Mouse (Mus musculus): ENCODE measurements around the gene Mnt.

The Mnt gene

DNA sequence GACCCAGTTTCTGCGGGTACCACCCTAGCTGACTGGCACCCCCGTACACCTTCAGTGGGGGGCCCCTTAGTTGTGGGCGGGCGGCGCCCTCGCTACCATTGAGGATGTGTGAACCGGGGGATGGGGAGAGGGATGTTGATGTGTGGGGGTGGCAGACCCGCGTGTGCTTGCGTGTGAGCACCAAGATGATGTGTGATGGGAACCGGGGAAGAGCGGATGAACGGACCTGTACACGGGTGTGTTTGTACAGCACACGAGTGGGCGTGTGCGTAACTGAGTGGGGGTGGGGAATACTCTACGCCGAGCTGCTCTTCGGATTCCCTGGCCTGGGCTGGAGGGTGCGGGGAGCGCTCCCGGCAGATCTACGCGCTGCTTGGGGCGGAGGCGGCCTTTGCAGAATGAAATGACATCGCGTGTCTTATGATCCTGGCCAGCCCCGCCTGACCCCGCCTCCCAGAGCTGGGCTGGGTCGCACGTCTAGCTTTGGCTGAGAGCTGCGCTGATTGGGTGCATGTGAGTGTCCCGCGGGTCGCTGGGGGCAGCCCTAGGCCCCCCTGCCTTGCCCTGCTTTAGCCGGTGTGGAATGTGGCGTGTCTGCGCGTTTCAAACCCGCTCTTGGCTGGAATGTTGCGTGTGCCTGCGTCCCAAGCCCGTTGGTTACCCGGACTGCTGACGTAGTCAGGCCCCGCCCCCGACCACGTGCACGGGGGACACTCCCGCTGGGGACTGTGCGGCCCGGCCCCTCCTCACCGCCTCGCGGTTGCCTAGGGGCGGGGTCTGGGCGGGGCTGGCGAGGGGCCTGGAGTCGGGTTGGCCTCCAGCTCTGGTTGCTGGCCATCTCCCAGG is 1.1 kb downstream of the Mnt start:
- DNase-seq (ENCODE audit: low spot score): peak; percentile 96

DNA sequence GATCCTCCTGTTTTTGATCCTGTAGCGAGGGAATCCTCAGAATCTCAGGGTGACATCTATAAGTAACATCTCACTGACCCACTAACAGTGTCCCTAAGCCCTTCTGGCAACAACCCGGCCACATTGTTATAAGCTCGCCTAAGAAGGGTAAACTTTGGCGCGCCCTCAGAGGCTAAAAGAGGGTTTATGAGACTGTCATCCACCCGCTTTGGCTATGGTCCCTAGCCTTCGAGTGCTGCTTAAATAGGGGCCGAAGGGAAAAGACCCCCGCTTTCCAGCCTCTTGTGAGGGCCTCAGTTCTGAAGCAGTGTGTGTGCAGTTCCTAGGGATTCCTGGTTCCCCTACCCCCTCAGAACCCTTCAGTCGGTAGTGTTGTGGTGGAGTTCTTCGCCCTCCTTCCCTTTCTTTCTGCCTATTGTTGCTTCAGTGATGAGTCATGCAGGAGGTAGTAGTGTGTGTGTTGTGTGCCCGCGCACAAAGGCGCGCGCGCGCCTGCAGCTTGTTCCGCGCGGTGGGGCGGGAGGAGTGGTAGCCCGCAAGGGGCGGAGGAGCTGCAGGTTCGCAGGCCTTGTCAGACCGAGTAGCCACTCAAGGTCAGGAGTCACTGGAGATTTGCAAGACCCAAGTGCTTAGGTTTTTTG is 1.9 kb downstream of the Mnt start:
- no peak for DNase-seq (ENCODE audit: low spot score)

DNA sequence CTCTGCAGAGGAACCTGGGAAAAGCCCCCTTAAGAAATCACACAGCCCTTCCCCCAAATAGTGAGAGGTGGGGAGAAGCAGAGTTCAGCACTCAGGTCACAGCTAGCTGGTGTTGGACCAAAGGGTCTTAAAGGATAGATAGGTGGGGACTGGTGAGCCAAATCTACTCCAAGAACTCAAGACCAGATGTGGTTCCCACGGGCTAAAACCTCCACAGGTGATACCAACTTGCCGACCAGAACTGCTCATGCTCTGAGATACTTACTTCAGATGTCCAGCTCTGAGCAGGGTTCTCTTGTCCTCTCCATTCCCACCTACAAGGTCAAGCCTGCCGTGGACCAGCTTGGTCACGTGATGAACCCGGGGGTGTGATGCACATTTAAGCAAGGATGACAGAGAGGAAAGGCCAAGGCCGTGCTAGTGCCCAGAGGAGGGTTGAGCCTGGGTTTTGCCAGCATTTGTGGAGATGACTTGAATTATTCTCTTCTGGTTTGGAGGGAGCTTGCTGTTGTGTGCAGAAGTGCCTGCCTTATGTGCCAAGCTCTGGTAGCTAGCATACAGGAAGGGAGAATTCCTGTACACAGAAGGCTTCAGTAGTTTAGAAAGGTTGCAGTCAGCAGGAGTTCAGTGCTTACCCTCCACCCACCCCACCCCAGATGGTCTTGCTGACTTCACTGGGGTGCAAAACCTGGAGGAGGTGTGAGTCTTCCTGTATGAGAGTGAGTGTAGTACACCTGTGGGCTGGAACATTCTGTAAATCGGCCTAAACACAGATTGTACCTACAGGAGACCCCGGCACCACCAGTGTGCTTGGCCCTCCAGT is 3.0 kb downstream of the Mnt start:
- DNase-seq (ENCODE audit: low spot score): no peak

- DNase-seq (ENCODE audit: low spot score): no peak
Measured at GRCm38 (mm10) chr11:74834359-74834638, 3.6 kb downstream of the Mnt start.

GRCm38 (mm10) chr11:74834650-74835277 is 4.0 kb downstream of the Mnt start:
- no peak for DNase-seq (ENCODE audit: low spot score)

DNA sequence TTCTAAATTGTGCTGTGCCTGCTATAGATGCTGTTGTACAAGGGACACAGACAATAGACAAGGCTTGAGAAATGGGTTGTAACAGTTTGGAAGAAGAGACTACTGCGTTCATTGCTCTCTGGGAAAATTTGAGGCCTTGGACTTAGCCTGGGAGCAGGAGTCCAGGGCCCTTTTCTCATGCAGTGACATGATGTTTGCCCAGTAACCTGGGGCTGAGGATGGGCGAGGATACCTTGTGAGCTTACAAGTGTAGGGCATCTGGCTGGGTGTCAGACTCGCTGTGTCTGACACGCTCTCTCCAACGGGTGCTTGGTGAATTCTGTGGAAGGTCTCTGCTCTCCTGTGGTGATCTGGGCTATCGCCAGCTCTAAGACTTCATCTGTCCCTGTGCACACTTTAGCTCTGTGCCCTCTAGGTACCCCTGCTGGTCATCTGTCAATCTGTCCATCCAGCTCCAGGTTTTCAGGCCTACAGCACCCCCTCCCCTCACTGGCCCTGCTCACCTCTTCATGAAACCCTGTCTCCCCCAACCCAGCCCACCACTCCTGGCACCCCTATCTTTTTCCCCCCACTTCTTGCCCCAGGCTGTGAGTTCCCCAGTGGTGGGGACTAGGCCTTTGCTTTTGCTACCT is 5.0 kb downstream of the Mnt start:
- no peak for DNase-seq (ENCODE audit: low spot score)

- no peak for DNase-seq (ENCODE audit: low spot score)
Measured at GRCm38 (mm10) chr11:74836225-74837055, 5.7 kb downstream of the Mnt start.

DNA sequence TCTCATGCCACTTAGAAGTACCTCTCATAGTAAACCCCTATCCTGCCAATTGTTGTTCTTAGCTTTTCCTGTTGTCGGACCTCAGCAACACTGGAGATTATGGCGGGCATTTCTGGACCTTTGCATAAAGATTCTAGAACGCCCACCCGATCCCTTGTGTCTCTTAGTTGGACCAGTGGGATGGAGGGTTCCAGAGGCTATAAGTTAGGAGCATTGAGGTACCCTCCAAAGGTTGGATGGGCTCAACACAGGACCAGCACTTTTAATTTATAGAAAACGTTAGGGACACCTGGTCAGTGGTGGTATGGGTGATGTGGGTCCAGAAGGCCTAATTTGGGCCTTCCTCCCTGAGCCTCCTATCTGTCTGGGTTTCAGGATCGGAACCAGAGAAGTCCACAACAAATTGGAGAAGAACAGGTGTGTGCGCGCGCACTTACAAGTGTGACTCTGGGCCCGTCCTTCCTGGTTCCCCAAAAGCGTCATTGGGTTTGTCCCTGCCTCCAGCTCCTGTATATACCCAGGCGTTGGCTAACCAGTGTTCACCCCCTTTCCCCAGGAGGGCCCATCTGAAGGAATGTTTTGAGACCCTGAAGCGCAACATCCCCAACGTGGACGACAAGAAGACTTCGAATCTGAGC is 6.5 kb downstream of the Mnt start:
- DNase-seq (ENCODE audit: low spot score): no peak

DNA sequence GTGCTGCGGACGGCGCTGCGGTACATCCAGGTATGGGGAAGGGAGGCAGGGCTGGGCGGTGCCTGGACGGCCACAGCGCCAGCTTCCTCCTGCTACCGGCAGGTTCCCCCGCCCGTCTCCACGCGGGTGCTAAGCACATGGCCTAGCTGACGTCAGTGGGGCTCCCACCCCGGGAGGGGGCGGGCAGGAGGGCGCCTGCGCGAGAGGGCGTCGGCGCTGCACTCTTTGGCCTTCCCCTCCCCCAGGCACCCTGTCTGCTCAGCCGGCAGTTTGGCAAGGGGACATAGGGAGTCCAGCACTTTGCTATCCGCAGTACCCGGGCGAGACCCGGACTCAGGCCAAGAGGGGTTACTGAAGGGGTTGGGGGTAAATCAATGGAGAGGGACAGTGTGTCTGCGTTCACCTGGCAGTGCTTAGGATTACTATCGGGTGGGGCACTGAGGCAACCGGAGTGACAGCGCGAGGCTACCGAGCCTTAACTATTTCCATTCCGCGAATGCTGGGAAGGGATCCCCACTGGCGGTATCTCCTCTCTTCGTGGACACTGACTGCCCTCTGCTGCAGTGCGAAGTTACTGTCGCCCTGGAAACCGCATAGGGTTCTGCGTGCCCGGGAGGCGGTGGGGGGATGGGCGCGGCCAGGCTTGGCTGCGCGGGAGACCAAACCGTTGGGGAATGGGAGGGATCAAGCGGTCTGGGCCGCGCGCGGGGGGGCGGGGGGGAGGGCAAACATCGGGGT is 7.1 kb downstream of the Mnt start:
- peak; percentile 75 for DNase-seq (ENCODE audit: low spot score)

GRCm38 (mm10) chr11:74838441-74838840 is 7.7 kb downstream of the Mnt start:
- peak; percentile 71 for DNase-seq (ENCODE audit: low spot score)

GRCm38 (mm10) chr11:74838971-74839370 is 8.3 kb downstream of the Mnt start:
- DNase-seq (ENCODE audit: low spot score): no peak

GRCm38 (mm10) chr11:74839860-74840715 is 9.4 kb downstream of the Mnt start:
- no peak for DNase-seq (ENCODE audit: low spot score)

- no peak for DNase-seq (ENCODE audit: low spot score)
Measured at GRCm38 (mm10) chr11:74840739-74841138, 10.0 kb downstream of the Mnt start.

DNA sequence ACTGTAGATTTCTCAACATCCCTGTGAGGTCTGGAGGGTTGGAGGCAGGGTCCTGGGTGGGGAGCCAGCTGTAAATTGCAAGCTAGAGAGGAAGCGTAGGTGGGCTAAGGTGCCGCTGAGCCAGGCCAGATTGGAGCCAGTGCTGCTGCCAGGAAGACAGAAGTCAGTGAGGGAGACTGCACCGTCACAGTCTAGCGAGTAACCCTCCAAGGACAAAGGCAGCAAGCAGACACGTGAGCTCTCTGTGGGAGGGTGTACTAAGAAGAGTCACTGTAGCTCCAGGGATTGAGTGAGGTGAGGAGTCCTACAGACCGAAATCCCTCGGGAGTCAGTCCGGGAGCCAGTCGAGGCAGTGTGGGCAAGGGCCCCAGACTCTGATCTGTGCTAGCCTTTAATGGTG is 10.6 kb downstream of the Mnt start:
- DNase-seq (ENCODE audit: low spot score): no peak

DNA sequence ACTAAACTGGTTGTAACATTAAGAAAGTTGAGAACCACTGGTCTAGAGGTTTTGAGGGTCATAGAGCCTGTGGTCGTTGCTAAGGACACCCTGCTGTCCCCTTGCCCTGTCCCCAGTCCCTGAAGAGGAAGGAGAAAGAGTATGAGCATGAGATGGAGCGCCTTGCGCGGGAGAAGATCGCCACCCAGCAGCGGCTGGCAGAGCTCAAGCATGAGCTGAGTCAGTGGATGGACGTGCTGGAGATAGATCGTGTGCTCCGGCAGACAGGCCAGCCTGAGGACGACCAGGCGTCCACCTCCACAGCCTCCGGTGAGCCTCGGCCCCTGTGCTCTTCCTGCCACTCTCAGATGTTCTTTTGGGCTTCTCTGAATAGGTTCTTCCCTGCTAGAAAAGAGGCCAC is 11.3 kb downstream of the Mnt start:
- DNase-seq (ENCODE audit: low spot score): no peak

DNA sequence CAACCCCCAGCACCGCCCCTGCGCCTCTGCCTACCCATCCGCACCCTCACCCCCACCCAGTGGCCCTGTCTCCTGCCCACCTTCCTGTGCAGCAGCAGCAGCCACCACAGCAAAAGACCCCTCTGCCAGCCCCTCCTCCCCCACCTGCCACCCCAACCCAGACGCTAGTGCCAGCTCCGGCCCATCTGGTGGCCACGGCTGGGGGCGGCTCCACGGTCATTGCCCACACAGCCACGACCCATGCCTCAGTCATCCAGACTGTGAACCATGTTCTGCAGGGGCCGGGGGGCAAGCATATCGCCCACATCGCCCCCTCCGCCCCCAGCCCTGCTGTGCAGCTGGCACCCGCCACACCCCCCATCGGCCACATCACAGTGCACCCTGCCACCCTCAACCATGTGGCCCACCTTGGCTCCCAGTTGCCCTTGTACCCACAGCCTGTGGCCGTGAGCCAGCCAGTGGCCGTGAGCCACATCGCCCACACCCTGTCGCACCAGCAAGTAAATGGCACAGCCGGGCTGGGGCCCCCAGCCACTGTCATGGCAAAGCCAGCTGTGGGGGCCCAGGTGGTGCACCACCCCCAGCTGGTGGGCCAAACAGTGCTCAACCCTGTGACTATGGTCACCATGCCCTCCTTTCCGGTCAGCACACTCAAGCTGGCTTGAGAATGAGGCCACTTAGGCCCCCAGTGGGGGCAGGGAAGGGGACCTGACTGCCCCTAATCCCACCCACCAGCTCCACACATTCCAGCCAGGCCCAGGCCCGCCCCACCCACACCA is 12.1 kb downstream of the Mnt start:
- no peak for DNase-seq (ENCODE audit: low spot score)

DNA sequence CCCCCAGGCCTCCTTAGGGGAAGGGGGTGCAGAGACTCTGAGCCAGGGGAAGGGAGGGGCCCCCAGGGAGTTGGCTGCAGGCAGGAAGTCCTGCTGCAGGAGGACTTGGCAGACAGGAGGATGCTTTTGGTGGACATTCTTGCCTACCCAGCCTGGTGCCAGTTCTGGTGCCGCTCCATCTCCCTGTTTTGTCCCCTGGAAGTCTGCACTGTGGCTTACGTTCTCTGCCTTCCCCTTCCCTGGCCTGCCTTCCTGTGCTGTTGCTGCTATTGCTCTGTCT is 12.7 kb downstream of the Mnt start:
- no peak for DNase-seq (ENCODE audit: low spot score)

GRCm38 (mm10) chr11:74843761-74844160 is 13.0 kb downstream of the Mnt start:
- DNase-seq (ENCODE audit: low spot score): no peak

Data from layer of hippocampus, adult 9-10 months (tissue).